Mouse (Mus musculus) limb, embryonic 15.5 days (tissue): Measurements from ENCODE around the gene Rasgef1c. TPM values are rescaled to one million over a fixed set of nuclear protein-coding genes. Genes with fewer than 3 reads are reported as not detected.

Source experiments
- ATAC-seq: fragments of 200-750 bp; cut with Nextera tagmentation; 2 replicates; pipeline ENCODE4 v1.8.0; 2017; ENCODE audit warnings: low read depth, moderate TSS enrichment; ENCODE audit not compliant: insufficient number of reproducible peaks, low FRiP score, low TSS enrichment
- H3K27ac ChIP-seq: fragments of 300-500 bp; sonication (generic); 2 replicates; pipeline ENCODE4 v1.5.1; 2015; ENCODE audit warnings: moderate library complexity, mild to moderate bottlenecking, inconsistent platforms
- H3K27me3 ChIP-seq: fragments of 300-500 bp; sonication (generic); 2 replicates; pipeline ENCODE4 v1.6.1; 2015; ENCODE audit warnings: inconsistent platforms
- H3K36me3 ChIP-seq: fragments of 300-500 bp; sonication (generic); 2 replicates; pipeline ENCODE4 v1.6.1; 2015; ENCODE audit warnings: inconsistent platforms
- H3K4me1 ChIP-seq: fragments of 300-500 bp; sonication (generic); 2 replicates; pipeline ENCODE4 v1.6.1; 2015; ENCODE audit warnings: inconsistent platforms
- H3K4me2 ChIP-seq: fragments of 300-500 bp; sonication (generic); 2 replicates; pipeline ENCODE4 v1.6.1; 2015; ENCODE audit warnings: mild to moderate bottlenecking, inconsistent platforms
- H3K4me3 ChIP-seq: fragments of 300-500 bp; sonication (generic); 2 replicates; pipeline ENCODE4 v1.5.1; 2015; ENCODE audit warnings: mild to moderate bottlenecking, inconsistent platforms
- H3K9ac ChIP-seq: fragments of 300-500 bp; sonication (generic); 2 replicates; pipeline ENCODE4 v1.6.1; 2015; ENCODE audit warnings: inconsistent platforms
- H3K9me3 ChIP-seq: fragments of 300-500 bp; sonication (generic); 2 replicates; pipeline ENCODE4 v1.6.1; 2016; ENCODE audit warnings: inconsistent platforms
- WGBS: fragments of 180-500 bp; shearing (Covaris S2); methylation state at CpG from one replicate; pipeline ENCODE4 v1.1.7; 2015; 5-methylcytosine and 5-hydroxymethylcytosine counted together
- polyA plus RNA-seq: library from polyadenylated mRNA; unstranded; fragments of >200 nt; fragmentation: Nextera tagmentation; extraction: Ambion mirVana; gene quantifications from 2 replicates; pipeline ENCODE4 v1.2.1, GENCODE M21; 2015

The Rasgef1c gene
- polyA plus RNA-seq, 1 experiment from 2014 or later: 0.76 TPM

DNA sequence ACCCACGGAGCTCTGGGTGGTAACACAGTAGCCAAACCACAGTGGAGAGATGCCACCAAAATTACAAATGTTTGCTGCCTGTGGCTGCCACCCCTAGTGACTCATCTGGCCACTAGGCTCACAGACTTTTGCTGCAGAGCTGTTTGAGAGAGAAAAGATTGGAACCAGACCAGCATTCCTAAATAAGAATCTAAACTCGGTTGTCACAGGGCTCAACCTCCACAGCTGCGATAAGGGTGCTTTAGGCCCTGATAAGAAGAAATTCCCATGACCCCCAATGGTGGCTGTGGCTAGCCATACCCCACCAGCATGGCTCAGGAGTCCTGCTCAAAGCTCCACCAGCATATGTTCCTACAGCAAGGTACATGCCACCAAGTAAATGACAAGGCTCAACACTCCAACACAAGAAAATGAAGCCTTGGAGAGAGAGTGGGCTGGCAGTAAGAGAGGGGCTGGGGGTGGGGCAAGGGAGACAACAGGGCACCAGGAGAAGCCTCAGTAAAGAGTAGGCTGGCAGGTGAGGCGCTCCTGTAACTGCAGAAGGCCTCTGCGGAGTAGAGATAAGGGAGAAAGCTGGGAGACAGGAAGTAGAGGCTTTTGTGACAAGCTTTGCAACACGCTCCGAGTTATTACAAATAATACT is 79.8 kb downstream of the Rasgef1c start:
- H3K27me3 ChIP-seq: no peaks in the 10 kb centered on the region
- H3K27ac ChIP-seq: no peak overlapping the region
- 74% methylated on average over 7 of the region's 7 CpGs for WGBS
- no peak overlapping the region for H3K9ac ChIP-seq
- no peaks in the 10 kb centered on the region for H3K9me3 ChIP-seq
- no peak overlapping the region for H3K4me3 ChIP-seq
- no peak for ATAC-seq
- H3K36me3 ChIP-seq: no peaks in the 10 kb centered on the region
- no peaks in the 10 kb centered on the region for H3K4me1 ChIP-seq
- no peak overlapping the region for H3K4me2 ChIP-seq

DNA sequence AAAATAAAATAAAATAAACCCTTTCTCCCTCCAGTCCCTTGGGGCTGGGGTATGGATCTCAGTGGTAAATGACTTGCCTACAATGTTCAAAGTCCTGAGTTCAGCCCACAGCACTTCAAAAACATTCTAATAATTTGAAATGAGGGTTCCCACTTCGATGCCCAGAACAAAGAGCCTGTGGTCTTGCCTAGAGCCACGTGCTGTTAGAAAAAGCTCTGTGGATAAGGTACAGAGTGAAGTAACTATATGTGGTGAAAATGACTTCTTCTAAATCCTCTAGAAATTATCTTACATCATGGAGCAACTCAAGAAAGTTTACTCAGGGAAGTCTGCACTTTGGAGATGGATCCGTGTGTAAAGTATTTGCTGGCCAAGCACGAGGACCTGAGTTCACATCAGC is 80.5 kb downstream of the Rasgef1c start:
- whole genome bisulfite sequencing: 75% methylated on average over 4 of the region's 4 CpGs
- no peak overlapping the region for H3K9ac ChIP-seq
- no peak for ATAC-seq
- H3K27ac ChIP-seq: no peak overlapping the region
- H3K4me1 ChIP-seq: no peaks in the 10 kb centered on the region
- H3K4me3 ChIP-seq: no peak overlapping the region
- no peaks in the 10 kb centered on the region for H3K9me3 ChIP-seq
- H3K4me2 ChIP-seq: no peak overlapping the region
- H3K36me3 ChIP-seq: no peaks in the 10 kb centered on the region
- H3K27me3 ChIP-seq: no peaks in the 10 kb centered on the region

DNA sequence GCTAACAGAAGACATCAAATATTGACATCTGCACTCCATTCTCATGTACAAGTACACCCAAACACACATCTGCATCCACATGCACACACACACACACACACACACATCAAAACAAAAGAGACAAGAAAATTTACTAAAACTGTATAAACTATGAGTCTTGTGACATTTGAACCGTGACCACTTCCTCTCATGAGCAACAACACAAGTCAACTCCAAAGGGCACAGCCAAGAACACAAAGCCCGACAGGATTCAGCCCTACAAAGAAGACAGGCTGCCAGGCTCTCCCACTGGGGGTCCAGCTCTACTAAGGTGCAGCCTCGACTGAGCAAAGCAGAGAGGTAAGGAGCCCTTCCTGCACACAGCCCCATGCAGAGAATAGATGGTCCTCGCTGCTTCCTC is 81.2 kb downstream of the Rasgef1c start:
- Histone ChIP-seq H3K9me3 (no peaks in the 10 kb centered on the region), H3K27me3 (no peaks in the 10 kb centered on the region), H3K4me3 (no peak overlapping the region), H3K27ac (no peak overlapping the region), H3K36me3 (no peaks in the 10 kb centered on the region), H3K4me2 (no peak overlapping the region), H3K9ac (no peak overlapping the region), H3K4me1 (no peaks in the 10 kb centered on the region)
- no peak for ATAC-seq
- WGBS: 46% methylated on average over 4 of the region's 4 CpGs

DNA sequence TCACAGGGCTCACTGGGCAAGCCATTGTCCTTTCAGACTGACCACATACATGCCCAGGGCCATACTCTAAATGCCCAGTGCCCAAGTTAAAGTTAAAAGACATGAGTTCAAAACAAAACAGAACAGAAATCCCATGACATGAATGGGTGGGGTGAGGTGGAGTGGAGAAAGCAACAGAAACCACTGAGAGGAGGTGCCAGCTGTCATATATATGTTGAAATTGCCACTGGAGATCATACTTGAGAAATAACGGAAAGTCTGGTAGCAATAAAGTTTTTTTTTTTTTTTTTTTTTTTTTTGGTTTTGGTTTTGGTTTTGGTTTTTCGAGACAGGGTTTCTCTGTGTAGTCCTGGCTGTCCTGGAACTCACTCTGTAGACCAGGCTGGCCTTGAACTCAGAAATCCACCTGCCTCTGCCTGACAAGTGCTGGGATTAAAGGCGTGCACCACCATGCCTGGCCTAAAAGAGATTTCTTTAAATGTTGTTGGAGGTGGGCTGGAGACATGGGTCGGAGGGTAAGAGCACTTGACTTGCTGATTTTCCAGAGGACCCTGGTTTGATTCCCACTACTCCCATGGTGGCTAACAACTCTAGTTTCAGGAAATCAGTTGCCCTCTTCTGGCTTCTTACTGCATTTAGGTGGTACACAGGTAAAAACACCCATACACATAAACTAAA is 82.4 kb downstream of the Rasgef1c start:
- Histone ChIP-seq H3K36me3 (no peaks in the 10 kb centered on the region), H3K27me3 (no peaks in the 10 kb centered on the region), H3K4me1 (no peaks in the 10 kb centered on the region), H3K4me3 (no peak overlapping the region), H3K9me3 (no peaks in the 10 kb centered on the region), H3K4me2 (no peak overlapping the region), H3K27ac (no peak overlapping the region), H3K9ac (no peak overlapping the region)
- no peak for ATAC-seq
- WGBS: 67% methylated on average over 4 of the region's 4 CpGs

DNA sequence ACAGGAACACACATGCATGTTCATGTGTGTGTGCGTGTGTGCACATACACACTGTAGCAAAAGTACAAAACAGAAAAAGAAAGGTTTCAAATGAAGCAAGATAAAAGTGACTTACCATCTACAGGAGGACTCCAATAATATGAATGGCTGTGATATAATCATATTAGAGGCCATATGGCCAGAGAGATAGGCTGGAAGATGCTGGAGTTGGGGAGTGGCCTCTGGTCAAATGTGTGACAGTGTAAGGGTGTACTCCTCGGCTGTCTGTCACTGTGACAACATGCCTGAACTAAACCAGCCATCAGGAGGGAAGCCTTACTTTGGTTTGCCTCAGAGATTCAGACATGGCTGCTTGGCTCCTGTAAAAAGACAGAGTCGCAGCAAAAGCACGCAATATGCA is 83.4 kb downstream of the Rasgef1c start:
- whole genome bisulfite sequencing: 79% methylated on average over 4 of the region's 4 CpGs

DNA sequence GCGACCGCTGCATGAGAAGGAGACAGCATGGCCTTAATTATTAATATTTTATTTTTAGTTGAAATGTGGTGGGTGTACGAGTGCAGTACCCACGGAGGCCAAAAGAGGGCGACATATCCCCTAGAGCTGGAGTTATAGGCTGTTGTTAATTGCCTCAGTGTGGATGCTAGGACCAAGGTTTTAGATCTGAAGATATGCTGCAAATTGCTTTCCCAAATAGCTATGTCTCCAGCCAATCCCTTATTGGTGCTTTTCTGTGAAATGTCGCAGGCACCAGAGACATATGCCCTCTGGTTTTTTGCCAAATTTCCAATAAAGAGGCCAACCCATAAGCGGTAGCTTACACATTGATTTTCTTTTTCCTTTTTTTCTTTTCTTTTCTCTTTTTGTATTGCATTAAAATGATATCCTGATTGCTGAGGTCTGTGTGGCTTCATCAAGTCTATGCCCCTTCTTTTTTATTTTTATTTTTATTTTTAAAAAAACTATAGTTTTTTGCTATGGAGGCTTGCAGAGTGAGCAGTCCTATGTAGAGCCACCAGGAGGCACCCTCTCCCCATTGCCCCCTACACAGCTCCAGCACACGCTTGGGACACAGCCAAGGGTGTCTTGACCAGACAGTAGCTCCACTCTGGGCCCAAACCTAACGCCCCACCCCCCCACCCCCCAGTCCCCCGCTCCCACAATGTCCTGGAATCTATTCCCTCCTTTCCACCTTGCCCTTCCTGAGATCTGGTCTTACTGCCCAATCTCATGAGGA is 84.8 kb downstream of the Rasgef1c start:
- no peak for ATAC-seq
- WGBS: 23% methylated on average over 10 of the region's 10 CpGs
- Histone ChIP-seq H3K4me3 (no peak overlapping the region), H3K27me3 (no peaks in the 10 kb centered on the region), H3K4me2 (no peak overlapping the region), H3K36me3 (no peaks in the 10 kb centered on the region), H3K9me3 (no peaks in the 10 kb centered on the region), H3K9ac (no peak overlapping the region), H3K27ac (no peak overlapping the region), H3K4me1 (0 out of 2 replicates have a peak, but pooled peaks cover 5% of the 10 kb centered on the region)

More for the DNA sequence above, 83.4 kb downstream of the Rasgef1c start:
- ATAC-seq: no peak
- H3K27ac ChIP-seq: no peak overlapping the region
- H3K4me1 ChIP-seq: no peaks in the 10 kb centered on the region
- no peaks in the 10 kb centered on the region for H3K27me3 ChIP-seq
- H3K36me3 ChIP-seq: no peaks in the 10 kb centered on the region
- H3K4me2 ChIP-seq: no peak overlapping the region
- H3K4me3 ChIP-seq: no peak overlapping the region
- H3K9me3 ChIP-seq: no peaks in the 10 kb centered on the region
- H3K9ac ChIP-seq: no peak overlapping the region

DNA sequence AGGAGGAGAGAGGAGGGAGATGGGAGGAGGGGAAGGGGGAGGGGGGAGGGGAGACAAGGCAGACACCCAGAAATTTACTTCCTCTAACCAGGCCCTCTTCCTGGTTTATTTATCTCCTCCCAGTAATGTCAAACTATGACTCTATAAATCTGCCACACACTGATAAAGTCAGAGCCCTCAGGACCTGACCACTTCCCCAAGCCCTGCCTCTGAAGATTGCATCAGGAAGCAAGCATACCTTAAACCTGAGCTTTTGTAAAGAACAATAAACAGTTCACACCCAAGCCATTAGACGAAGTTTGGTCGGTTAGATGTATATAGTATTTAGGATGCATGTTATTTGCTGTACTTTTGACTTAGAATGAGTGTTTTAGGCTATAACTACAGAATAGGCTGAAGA is 92.9 kb downstream of the Rasgef1c start:
- no peak for ATAC-seq
- no peaks in the 10 kb centered on the region for H3K27me3 ChIP-seq
- no peak overlapping the region for H3K4me3 ChIP-seq
- no peak overlapping the region for H3K9ac ChIP-seq
- 57% methylated on average over 2 of the region's 2 CpGs for WGBS
- no peaks in the 10 kb centered on the region for H3K36me3 ChIP-seq
- no peaks in the 10 kb centered on the region for H3K9me3 ChIP-seq
- peaks cover 14% of the 10 kb centered on the region for H3K4me1 ChIP-seq
- no peak overlapping the region for H3K27ac ChIP-seq
- no peak overlapping the region for H3K4me2 ChIP-seq

DNA sequence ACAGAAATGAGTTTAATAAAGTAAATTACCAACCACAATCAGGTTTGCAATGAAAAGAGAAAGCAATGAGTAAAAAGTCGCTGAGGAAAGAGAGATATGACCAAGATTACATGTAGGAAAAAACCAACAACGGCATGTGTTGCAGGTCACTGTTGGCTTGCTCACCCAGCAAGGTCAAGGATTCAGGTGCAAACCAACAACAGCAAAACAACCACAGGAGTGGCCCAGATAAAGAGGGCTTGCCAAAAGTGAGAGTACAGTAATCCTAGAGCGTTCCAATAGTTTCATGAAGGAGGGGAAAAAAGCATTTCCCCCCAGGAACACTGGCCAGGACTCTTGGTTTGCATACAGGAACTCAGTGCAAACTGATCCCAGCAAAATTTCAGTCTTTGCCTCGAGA is 94.8 kb downstream of the Rasgef1c start:
- Histone ChIP-seq H3K9me3 (no peaks in the 10 kb centered on the region), H3K27me3 (no peaks in the 10 kb centered on the region), H3K27ac (no peak overlapping the region), H3K9ac (no peak overlapping the region), H3K4me3 (no peak overlapping the region), H3K36me3 (no peaks in the 10 kb centered on the region), H3K4me1 (peaks cover 9% of the 10 kb centered on the region), H3K4me2 (no peak overlapping the region)
- 59% methylated on average over 4 of the region's 4 CpGs for WGBS
- ATAC-seq: no peak

DNA sequence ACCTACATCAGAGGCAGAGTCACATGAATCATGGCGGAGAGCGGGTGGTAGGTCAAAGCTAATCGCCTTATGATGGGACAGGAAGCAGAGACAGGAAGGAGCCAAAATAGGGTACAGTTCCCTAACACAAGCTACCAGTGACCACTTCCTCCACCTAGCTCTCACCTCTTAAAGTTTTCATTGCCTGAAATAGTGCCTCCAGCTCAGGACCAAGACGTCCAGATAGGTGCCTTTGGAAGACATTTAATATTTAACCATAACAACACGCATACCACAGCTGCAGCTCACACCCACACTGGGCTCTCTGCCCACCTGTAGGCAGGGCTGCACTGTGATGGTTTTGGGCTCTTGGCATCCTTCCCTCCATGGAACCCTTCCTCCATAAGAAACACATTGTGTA is 95.7 kb downstream of the Rasgef1c start:
- Histone ChIP-seq H3K36me3 (no peaks in the 10 kb centered on the region), H3K9ac (no peak overlapping the region), H3K4me2 (no peak overlapping the region), H3K27me3 (no peaks in the 10 kb centered on the region), H3K27ac (no peak overlapping the region), H3K4me3 (no peak overlapping the region), H3K9me3 (no peaks in the 10 kb centered on the region), H3K4me1 (peaks cover 9% of the 10 kb centered on the region)
- WGBS: 52% methylated on average over 5 of the region's 5 CpGs
- ATAC-seq: no peak

DNA sequence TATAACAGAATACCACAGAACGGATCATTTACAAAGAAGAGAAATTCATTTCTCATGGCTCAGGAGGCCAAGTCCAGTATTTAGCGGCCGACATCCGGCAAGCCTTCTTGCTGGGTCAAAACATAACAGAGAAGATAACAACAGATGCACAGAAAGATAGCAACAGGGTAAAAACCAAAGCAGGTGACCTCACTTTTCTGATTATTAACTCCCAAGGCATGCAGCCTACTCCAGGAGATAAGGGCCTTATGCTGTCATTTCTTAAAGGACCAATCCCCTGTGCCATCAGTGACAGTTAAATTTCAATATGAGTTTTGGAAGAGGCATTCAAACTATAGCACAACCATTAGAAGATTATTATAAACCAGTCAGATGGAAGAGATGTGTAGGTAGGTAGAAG is 101.2 kb downstream of the Rasgef1c start:
- H3K27me3 ChIP-seq: no peaks in the 10 kb centered on the region
- no peak for ATAC-seq
- H3K4me1 ChIP-seq: peaks cover 2% of the 10 kb centered on the region; the same call in 1 of the 2 replicates
- H3K4me3 ChIP-seq: no peak overlapping the region
- WGBS: 85% methylated on average over 4 of the region's 4 CpGs
- no peaks in the 10 kb centered on the region for H3K9me3 ChIP-seq
- no peak overlapping the region for H3K9ac ChIP-seq
- H3K27ac ChIP-seq: no peak overlapping the region
- no peak overlapping the region for H3K4me2 ChIP-seq
- no peaks in the 10 kb centered on the region for H3K36me3 ChIP-seq

DNA sequence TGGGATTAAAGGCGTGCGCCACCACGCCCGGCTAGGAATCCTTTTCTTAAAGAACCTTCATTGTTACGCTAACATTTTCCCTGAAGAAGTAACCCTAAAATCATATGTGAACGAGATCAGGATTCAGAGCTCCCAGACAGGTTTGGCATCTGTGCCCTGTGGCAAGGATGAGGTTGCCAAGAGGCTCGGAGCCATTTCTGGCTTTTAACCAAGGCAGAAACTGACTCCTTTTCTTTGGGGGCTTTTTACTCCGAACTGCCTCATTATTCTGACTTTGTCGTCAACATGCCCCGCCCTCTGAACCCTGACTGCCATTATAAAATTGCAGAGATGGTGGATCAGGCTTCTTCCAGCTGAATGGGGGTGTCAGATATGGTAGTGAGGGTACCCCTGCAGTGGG is 106.1 kb downstream of the Rasgef1c start:
- no peak overlapping the region for H3K4me2 ChIP-seq

DNA sequence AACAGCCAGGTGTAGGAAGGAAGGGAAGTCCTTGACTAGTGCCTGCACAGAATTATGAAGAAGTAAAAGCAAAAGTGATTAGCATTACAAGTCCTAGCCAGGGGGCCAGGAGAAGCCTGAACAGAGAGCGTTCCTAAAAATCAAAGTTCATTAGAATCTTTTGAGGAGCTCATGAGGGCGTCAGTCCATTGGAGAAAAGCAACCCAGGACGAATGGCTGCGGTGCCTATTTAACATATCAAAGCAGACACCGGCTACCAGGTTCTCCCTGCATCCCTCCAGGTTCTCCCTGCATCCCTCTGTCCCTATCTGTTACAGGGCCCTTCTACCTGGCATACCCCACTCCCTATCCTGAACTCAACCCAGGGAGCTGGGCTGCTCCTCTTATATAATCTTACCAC is 106.6 kb downstream of the Rasgef1c start:
- no peaks in the 10 kb centered on the region for H3K36me3 ChIP-seq
- H3K4me3 ChIP-seq: no peak overlapping the region
- no peak overlapping the region for H3K27ac ChIP-seq
- no peak overlapping the region for H3K4me2 ChIP-seq
- WGBS: 29% methylated on average over 5 of the region's 5 CpGs
- no peak for ATAC-seq
- peaks cover 4% of the 10 kb centered on the region; the same call in 1 of the 2 replicates for H3K4me1 ChIP-seq
- H3K9me3 ChIP-seq: no peaks in the 10 kb centered on the region
- H3K27me3 ChIP-seq: no peaks in the 10 kb centered on the region
- no peak overlapping the region for H3K9ac ChIP-seq

More for the DNA sequence above, 106.1 kb downstream of the Rasgef1c start:
- ATAC-seq: no peak
- Histone ChIP-seq H3K36me3 (no peaks in the 10 kb centered on the region), H3K27me3 (no peaks in the 10 kb centered on the region), H3K9me3 (no peaks in the 10 kb centered on the region), H3K27ac (no peak overlapping the region), H3K4me3 (no peak overlapping the region), H3K9ac (no peak overlapping the region), H3K4me1 (peaks cover 4% of the 10 kb centered on the region; the same call in 1 of the 2 replicates)
- WGBS: 67% methylated on average over 10 of the region's 10 CpGs
